Mouse (Mus musculus) hindbrain, embryonic 14.5 days (tissue): ENCODE results near the gene Bicdl1. TPM values are rescaled to one million over a fixed set of nuclear protein-coding genes. Genes with fewer than 3 reads are reported as not detected.
A peak's percentile ranks its signal among the peaks of the same experiment; 100 is the strongest.

Experiments
- ATAC-seq: fragments of 200-750 bp; cut with Nextera tagmentation; 2 replicates; pipeline ENCODE4 v1.8.0; 2017; ENCODE audit warnings: moderate number of reproducible peaks, mild to moderate bottlenecking, moderate TSS enrichment, moderate library complexity; ENCODE audit not compliant: low FRiP score
- DNase-seq: peaks from one replicate; pipeline ENCODE4 v3.0.0-alpha.2; 2015; ENCODE audit warnings: low spot score
- H3K27ac ChIP-seq: fragments of 300-500 bp; sonication (generic); 2 replicates; pipeline ENCODE4 v1.5.1; 2014; ENCODE audit warnings: mild to moderate bottlenecking, moderate library complexity
- H3K27me3 ChIP-seq: fragments of 300-500 bp; sonication (generic); 2 replicates; pipeline ENCODE4 v1.6.1; 2014; ENCODE audit warnings: mild to moderate bottlenecking, low read length, mixed read lengths; ENCODE audit not compliant: control insufficient read depth, insufficient read depth
- H3K36me3 ChIP-seq: fragments of 300-500 bp; sonication (generic); replicated peaks from 2 replicates; pipeline ENCODE4 v1.6.1; 2014; ENCODE audit not compliant: control insufficient read depth, insufficient read depth
- H3K4me1 ChIP-seq: fragments of 300-500 bp; sonication (generic); replicated peaks from 2 replicates; pipeline ENCODE4 v1.6.1; 2014; ENCODE audit warnings: antibody characterized with exemption, low read length, mixed read lengths; ENCODE audit not compliant: control insufficient read depth, insufficient read depth
- H3K4me2 ChIP-seq: fragments of 300-500 bp; sonication (generic); replicated peaks from 2 replicates; pipeline ENCODE4 v1.6.1; 2014; ENCODE audit warnings: mild to moderate bottlenecking, moderate library complexity
- H3K4me3 ChIP-seq: fragments of 300-500 bp; sonication (generic); replicated peaks from 2 replicates; pipeline ENCODE4 v1.5.1; 2014; ENCODE audit warnings: mild to moderate bottlenecking, low read length
- H3K9ac ChIP-seq: fragments of 300-500 bp; sonication (generic); 2 replicates; pipeline ENCODE4 v1.6.1; 2014
- H3K9me3 ChIP-seq: fragments of 300-500 bp; sonication (generic); 2 replicates; pipeline ENCODE4 v1.6.1; 2016; ENCODE audit warnings: low read length; ENCODE audit not compliant: control insufficient read depth
- WGBS: fragments of 180-500 bp; shearing (Covaris S2); extraction: QIAGEN DNeasy Blood & Tissue Kit; methylation state at CpG from one replicate; pipeline ENCODE4 v1.1.7; 2014; 5-methylcytosine and 5-hydroxymethylcytosine counted together
- polyA plus RNA-seq: library from polyadenylated mRNA; unstranded; fragments of >200 nt; fragmentation: Nextera tagmentation; extraction: Ambion mirVana; gene quantifications from 2 replicates; pipeline ENCODE4 v1.2.1, GENCODE M21; 2014

Bicdl1 gene
- polyA plus RNA-seq, result 36.2 and 37.8 TPM in 2 replicates

- Histone ChIP-seq H3K9ac (peak within 1 kb of the TSS; percentile 87), H3K27ac (peak within 1 kb of the TSS; percentile 99), H3K27me3 (0 out of 2 replicates have a peak, but pooled peaks cover 3% of the 10 kb centered on the region), H3K4me3 (peak within 1 kb of the TSS; percentile 92), H3K4me1 (peaks cover 19% of the 10 kb centered on the region), H3K9me3 (no peaks in the 10 kb centered on the region), H3K36me3 (no peaks in the 10 kb centered on the region), H3K4me2 (peak within 1 kb of the TSS; percentile 72)
- ATAC-seq (peak; percentile 26), DNase-seq (peak; percentile 68)
- WGBS, result under 1% methylated on average over 68 of the region's 83 CpGs
These were observed at the start of gene Bicdl1 for GRCm38 (mm10) chr5:115731001-115731731. Bicdl1 (minus strand) TSS chr5:115731621.

- Histone ChIP-seq H3K4me1 (no peaks in the 10 kb centered on the region), H3K27me3 (no peaks in the 10 kb centered on the region), H3K4me2 (no peak overlapping the region), H3K4me3 (no peak overlapping the region), H3K9ac (no peak overlapping the region), H3K9me3 (no peaks in the 10 kb centered on the region), H3K36me3 (no peaks in the 10 kb centered on the region), H3K27ac (no peak overlapping the region)
- ATAC-seq (no peak), DNase-seq (no peak)
- 68% methylated on average over 4 of the region's 4 CpGs for WGBS
These were observed 45.5 kb upstream of the Bicdl1 start for GRCm38 (mm10) chr5:115776911-115777310.

- H3K9ac ChIP-seq, result no peak overlapping the region
- ATAC-seq, result no peak
- H3K4me3 ChIP-seq, result no peak overlapping the region
- DNase-seq, result no peak
- peak overlapping the region; percentile 62; the same call in 1 of the 2 replicates for H3K27ac ChIP-seq
- no peak overlapping the region for H3K4me2 ChIP-seq
- no peaks in the 10 kb centered on the region for H3K4me1 ChIP-seq
- H3K36me3 ChIP-seq, result no peaks in the 10 kb centered on the region
- WGBS, result 69% methylated on average over 4 of the region's 4 CpGs
- H3K27me3 ChIP-seq, result no peaks in the 10 kb centered on the region
- no peaks in the 10 kb centered on the region for H3K9me3 ChIP-seq
These were observed 43.9 kb upstream of the Bicdl1 start for GRCm38 (mm10) chr5:115775350-115775749.

GRCm38 (mm10) chr5:115770048-115770447, 38.6 kb upstream of the Bicdl1 start:
- Histone ChIP-seq H3K27ac (no peak overlapping the region), H3K9me3 (no peaks in the 10 kb centered on the region), H3K4me3 (no peak overlapping the region), H3K9ac (no peak overlapping the region), H3K4me2 (no peak overlapping the region), H3K4me1 (no peaks in the 10 kb centered on the region), H3K27me3 (no peaks in the 10 kb centered on the region), H3K36me3 (no peaks in the 10 kb centered on the region)
- ATAC-seq, result no peak
- DNase-seq, result no peak
- 97% methylated on average over 4 of the region's 4 CpGs for WGBS

GRCm38 (mm10) chr5:115769116-115769515, 37.7 kb upstream of the Bicdl1 start:
- Histone ChIP-seq H3K9me3 (no peaks in the 10 kb centered on the region), H3K36me3 (no peaks in the 10 kb centered on the region), H3K4me2 (no peak overlapping the region), H3K9ac (no peak overlapping the region), H3K27me3 (no peaks in the 10 kb centered on the region), H3K27ac (no peak overlapping the region), H3K4me3 (no peak overlapping the region), H3K4me1 (no peaks in the 10 kb centered on the region)
- no peak for ATAC-seq
- no peak for DNase-seq
- WGBS, result 67% methylated on average over 4 of the region's 4 CpGs

- WGBS, result 65% methylated on average over 8 of the region's 8 CpGs
- Histone ChIP-seq H3K4me2 (no peak overlapping the region), H3K27me3 (no peaks in the 10 kb centered on the region), H3K36me3 (no peaks in the 10 kb centered on the region), H3K27ac (no peak overlapping the region), H3K4me3 (no peak overlapping the region), H3K9me3 (no peaks in the 10 kb centered on the region), H3K4me1 (no peaks in the 10 kb centered on the region), H3K9ac (no peak overlapping the region)
- DNase-seq (no peak), ATAC-seq (no peak)
These were observed 35.4 kb upstream of the Bicdl1 start for GRCm38 (mm10) chr5:115766821-115767220.

- ATAC-seq (no peak), DNase-seq (no peak)
- no peaks in the 10 kb centered on the region for H3K36me3 ChIP-seq
- no peak overlapping the region for H3K4me3 ChIP-seq
- no peaks in the 10 kb centered on the region for H3K4me1 ChIP-seq
- H3K9ac ChIP-seq, result no peak overlapping the region
- no peaks in the 10 kb centered on the region for H3K27me3 ChIP-seq
- H3K4me2 ChIP-seq, result no peak overlapping the region
- 94% methylated on average over 2 of the region's 2 CpGs for WGBS
- no peaks in the 10 kb centered on the region for H3K9me3 ChIP-seq
- H3K27ac ChIP-seq, result no peak overlapping the region
These were observed 32.6 kb upstream of the Bicdl1 start for GRCm38 (mm10) chr5:115763981-115764380.

GRCm38 (mm10) chr5:115760903-115761302, 29.5 kb upstream of the Bicdl1 start:
- 76% methylated on average over 11 of the region's 11 CpGs for whole genome bisulfite sequencing
- no peaks in the 10 kb centered on the region for H3K4me1 ChIP-seq
- H3K36me3 ChIP-seq, result no peaks in the 10 kb centered on the region
- no peak overlapping the region for H3K4me2 ChIP-seq
- DNase-seq (no peak), ATAC-seq (no peak)
- no peak overlapping the region for H3K4me3 ChIP-seq
- no peak overlapping the region for H3K9ac ChIP-seq
- no peaks in the 10 kb centered on the region for H3K27me3 ChIP-seq
- H3K27ac ChIP-seq, result no peak overlapping the region
- H3K9me3 ChIP-seq, result no peaks in the 10 kb centered on the region

GRCm38 (mm10) chr5:115758431-115759180, 27.2 kb upstream of the Bicdl1 start:
- no peak overlapping the region for H3K9ac ChIP-seq
- H3K4me1 ChIP-seq, result no peaks in the 10 kb centered on the region
- H3K9me3 ChIP-seq, result no peaks in the 10 kb centered on the region
- H3K4me3 ChIP-seq, result no peak overlapping the region
- 59% methylated on average over 10 of the region's 10 CpGs for WGBS
- ATAC-seq (no peak), DNase-seq (no peak)
- H3K27me3 ChIP-seq, result no peaks in the 10 kb centered on the region
- H3K4me2 ChIP-seq, result no peak overlapping the region
- H3K27ac ChIP-seq, result no peak overlapping the region
- H3K36me3 ChIP-seq, result no peaks in the 10 kb centered on the region
